Mouse (Mus musculus) liver, postnatal 0 days (tissue): Measurements from ENCODE around the gene Shroom1. TPM values are rescaled to one million over a fixed set of nuclear protein-coding genes. Genes with fewer than 3 reads are reported as not detected.

Source experiments
- ATAC-seq: fragments of 200-750 bp; cut with Nextera tagmentation; 2 replicates; pipeline ENCODE4 v1.8.0; 2017; ENCODE audit warnings: mild to moderate bottlenecking, moderate library complexity
- DNase-seq: peaks from one replicate; pipeline ENCODE4 v3.0.0-alpha.2; 2016
- H3K27ac ChIP-seq: fragments of 300-500 bp; sonication (generic); 2 replicates; pipeline ENCODE4 v1.5.1; 2014; ENCODE audit warnings: antibody characterized with exemption, moderate library complexity, mild to moderate bottlenecking, low read depth
- H3K27me3 ChIP-seq: fragments of 300-500 bp; sonication (generic); 2 replicates; pipeline ENCODE4 v1.6.1; 2014; ENCODE audit warnings: low read length, control low read depth, mixed read lengths; ENCODE audit not compliant: insufficient read depth
- H3K36me3 ChIP-seq: fragments of 300-500 bp; sonication (generic); replicated peaks from 2 replicates; pipeline ENCODE4 v1.6.1; 2014; ENCODE audit warnings: mild to moderate bottlenecking, control low read depth, low read length, moderate library complexity, mixed read lengths; ENCODE audit not compliant: insufficient read depth
- H3K4me1 ChIP-seq: fragments of 300-500 bp; sonication (generic); 2 replicates; pipeline ENCODE4 v1.6.1; 2014; ENCODE audit warnings: antibody characterized with exemption, mild to moderate bottlenecking, control low read depth; ENCODE audit not compliant: insufficient read depth
- H3K4me2 ChIP-seq: fragments of 300-500 bp; sonication (generic); 2 replicates; pipeline ENCODE4 v1.6.1; 2014; ENCODE audit warnings: low read depth, mild to moderate bottlenecking, low read length, moderate library complexity, mixed read lengths
- H3K4me3 ChIP-seq: fragments of 300-500 bp; sonication (generic); 2 replicates; pipeline ENCODE4 v1.5.1; 2014; ENCODE audit warnings: low read depth, low read length
- H3K9ac ChIP-seq: fragments of 300-500 bp; sonication (generic); replicated peaks from 2 replicates; pipeline ENCODE4 v1.6.1; 2014; ENCODE audit warnings: mild to moderate bottlenecking, moderate library complexity
- H3K9me3 ChIP-seq: fragments of 300-500 bp; sonication (generic); 2 replicates; pipeline ENCODE4 v1.6.1; 2016; ENCODE audit warnings: mild to moderate bottlenecking, control low read depth, low read length, mixed read lengths
- CTCF ChIP-seq: sonication (generic); IDR thresholded peaks from 2 replicates; pipeline ENCODE4 v1.5.1; 2016; ENCODE audit warnings: antibody characterized with exemption, low read depth
- EP300 ChIP-seq: IDR thresholded peaks from 2 replicates; pipeline ENCODE4 v1.6.1; 2016; ENCODE audit warnings: antibody characterized with exemption, low read depth, mild to moderate bottlenecking
- WGBS: fragments of 180-500 bp; shearing (Covaris S2); extraction: QIAGEN DNeasy Blood & Tissue Kit; methylation state at CpG from one replicate; pipeline ENCODE4 v1.1.7; 2014; ENCODE audit not compliant: insufficient replicate concordance; 5-methylcytosine and 5-hydroxymethylcytosine counted together
- polyA plus RNA-seq: library from polyadenylated mRNA; unstranded; fragments of >200 nt; fragmentation: Nextera tagmentation; extraction: Ambion mirVana; gene quantifications from 2 replicates; pipeline ENCODE4 v1.2.1, GENCODE M21; 2015

Shroom1 gene
- polyA plus RNA-seq, 1 experiment from 2014 or later, result 5.5 TPM

DNA sequence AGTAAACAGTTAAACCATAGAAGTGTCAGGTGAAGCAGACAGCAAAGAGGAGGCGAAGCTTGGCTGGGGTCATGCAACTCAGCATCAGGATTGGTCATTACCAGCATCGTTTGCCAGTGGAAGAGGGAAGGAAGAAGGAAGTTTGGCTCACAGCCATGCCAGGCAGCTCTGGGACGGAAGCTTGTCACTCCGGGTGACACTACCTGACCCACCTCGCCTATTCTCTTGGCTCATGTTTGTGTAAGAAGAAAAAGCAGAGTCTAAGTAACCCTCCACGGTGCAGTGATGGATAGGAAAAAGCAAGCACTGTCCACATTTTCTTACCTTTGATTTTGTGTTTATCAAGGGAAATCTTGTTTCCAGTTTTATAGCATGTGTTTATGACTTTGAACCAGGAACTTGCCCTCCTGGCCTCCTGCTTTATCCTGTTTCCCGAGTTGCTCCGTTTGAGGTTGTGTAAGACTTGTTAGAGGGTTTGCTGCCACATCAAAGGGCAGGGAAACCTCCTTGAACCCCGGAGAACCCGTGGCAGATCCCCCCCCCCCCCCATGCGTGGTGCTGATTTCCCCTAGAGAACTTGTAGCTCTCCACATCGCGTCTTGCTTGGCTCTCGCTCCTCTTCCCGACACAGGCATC is 6.8 kb upstream of the Shroom1 start:
- no peak for ATAC-seq
- no peaks in the 10 kb centered on the region for H3K9me3 ChIP-seq

DNA sequence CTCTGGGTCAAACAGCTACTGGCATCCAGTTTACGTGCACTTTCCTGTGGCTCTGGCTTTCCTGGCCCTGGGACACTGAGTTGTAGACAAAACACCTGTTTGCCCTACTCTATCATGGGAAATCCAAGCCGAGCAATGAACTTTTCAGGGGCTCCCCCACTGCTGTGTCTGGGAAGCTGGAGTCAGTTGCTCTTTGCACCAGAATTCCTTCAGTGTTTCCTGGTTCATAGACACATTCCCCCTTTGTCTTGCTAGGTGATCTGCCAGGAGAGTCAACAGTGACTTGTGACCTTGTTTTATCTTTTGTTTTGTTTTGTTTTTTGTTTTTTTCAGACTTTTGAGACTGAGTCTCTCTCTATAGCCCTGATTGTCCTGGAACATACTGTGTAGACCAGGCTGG is 5.6 kb upstream of the Shroom1 start:
- Histone ChIP-seq H3K9ac (no peak overlapping the region), H3K4me1 (peaks cover 22% of the 10 kb centered on the region), H3K4me2 (no peak overlapping the region), H3K36me3 (no peaks in the 10 kb centered on the region), H3K4me3 (no peak overlapping the region), H3K9me3 (no peaks in the 10 kb centered on the region), H3K27ac (peak overlapping the region; percentile 45; the same call in 1 of the 2 replicates), H3K27me3 (no peaks in the 10 kb centered on the region)
- DNase-seq, result no peak
- no peak for ATAC-seq
- WGBS, result 52% methylated on average over 2 of the region's 2 CpGs
- TF ChIP-seq CTCF, result no peak
- TF ChIP-seq EP300, result no peak

More for the DNA sequence above, 6.8 kb upstream of the Shroom1 start:
- Histone ChIP-seq H3K27ac (no peak overlapping the region), H3K9ac (no peak overlapping the region), H3K4me2 (no peak overlapping the region), H3K4me1 (peaks cover 25% of the 10 kb centered on the region), H3K36me3 (no peaks in the 10 kb centered on the region), H3K4me3 (no peak overlapping the region), H3K27me3 (no peaks in the 10 kb centered on the region)
- WGBS, result 20% methylated on average over 15 of the region's 15 CpGs
- TF ChIP-seq CTCF (no peak), EP300 (no peak)
- DNase-seq, result no peak

DNA sequence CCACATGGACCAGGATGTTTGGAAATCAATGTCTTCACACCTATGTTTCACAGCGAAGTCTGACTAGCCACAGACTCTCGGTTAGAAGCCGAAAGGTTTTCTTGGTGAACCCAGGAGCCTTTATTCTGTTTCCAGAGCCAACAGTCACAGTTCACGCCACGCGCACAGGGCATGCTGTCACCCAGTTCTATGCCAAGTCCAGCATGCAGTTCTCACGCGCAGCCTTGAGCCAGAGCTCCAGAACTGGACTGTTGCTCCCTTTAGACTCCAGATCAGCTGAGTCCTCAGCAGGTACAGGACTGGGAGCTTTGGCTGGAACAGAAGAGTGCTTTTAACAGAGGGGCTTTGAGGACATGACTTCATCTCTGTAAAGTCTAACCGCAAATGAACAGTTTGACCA is 4.6 kb upstream of the Shroom1 start:
- H3K36me3 ChIP-seq, result no peaks in the 10 kb centered on the region
- H3K9ac ChIP-seq, result no peak overlapping the region
- TF ChIP-seq EP300 (no peak), CTCF (no peak)
- H3K27me3 ChIP-seq, result peaks cover 6% of the 10 kb centered on the region
- peaks cover 22% of the 10 kb centered on the region for H3K4me1 ChIP-seq
- WGBS, result 88% methylated on average over 9 of the region's 9 CpGs
- no peak overlapping the region for H3K4me3 ChIP-seq
- DNase-seq (no peak), ATAC-seq (no peak)
- H3K9me3 ChIP-seq, result no peaks in the 10 kb centered on the region
- H3K4me2 ChIP-seq, result no peak overlapping the region
- H3K27ac ChIP-seq, result no peak overlapping the region

DNA sequence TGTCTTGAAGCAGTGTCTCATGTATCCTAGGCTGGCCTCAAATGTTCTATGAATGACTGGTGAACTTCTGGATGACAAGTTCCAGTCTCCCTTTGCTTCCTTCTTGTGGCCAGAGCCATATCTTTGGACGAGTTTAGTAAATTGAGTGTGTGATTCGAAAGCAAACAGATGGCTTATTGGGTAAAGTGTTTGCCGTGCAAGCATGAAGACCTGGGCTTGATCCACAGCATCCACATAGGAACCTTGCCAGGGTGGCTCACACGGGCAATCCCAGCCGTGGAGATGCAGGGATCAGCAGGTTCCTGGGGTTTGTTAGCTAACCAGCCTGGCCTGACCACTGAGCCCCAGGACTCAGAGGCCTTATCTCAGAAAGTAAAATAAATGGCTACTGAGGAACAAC is 4.0 kb upstream of the Shroom1 start:
- no peak for DNase-seq
- TF ChIP-seq EP300, result no peak
- TF ChIP-seq CTCF, result no peak
- no peaks in the 10 kb centered on the region for H3K9me3 ChIP-seq
- no peak overlapping the region for H3K4me2 ChIP-seq
- H3K36me3 ChIP-seq, result no peaks in the 10 kb centered on the region
- ATAC-seq, result no peak
- 73% methylated on average over 5 of the region's 5 CpGs for WGBS
- H3K27me3 ChIP-seq, result peaks cover 13% of the 10 kb centered on the region
- no peak overlapping the region for H3K4me3 ChIP-seq
- H3K27ac ChIP-seq, result no peak overlapping the region
- H3K4me1 ChIP-seq, result peaks cover 22% of the 10 kb centered on the region
- no peak overlapping the region for H3K9ac ChIP-seq

DNA sequence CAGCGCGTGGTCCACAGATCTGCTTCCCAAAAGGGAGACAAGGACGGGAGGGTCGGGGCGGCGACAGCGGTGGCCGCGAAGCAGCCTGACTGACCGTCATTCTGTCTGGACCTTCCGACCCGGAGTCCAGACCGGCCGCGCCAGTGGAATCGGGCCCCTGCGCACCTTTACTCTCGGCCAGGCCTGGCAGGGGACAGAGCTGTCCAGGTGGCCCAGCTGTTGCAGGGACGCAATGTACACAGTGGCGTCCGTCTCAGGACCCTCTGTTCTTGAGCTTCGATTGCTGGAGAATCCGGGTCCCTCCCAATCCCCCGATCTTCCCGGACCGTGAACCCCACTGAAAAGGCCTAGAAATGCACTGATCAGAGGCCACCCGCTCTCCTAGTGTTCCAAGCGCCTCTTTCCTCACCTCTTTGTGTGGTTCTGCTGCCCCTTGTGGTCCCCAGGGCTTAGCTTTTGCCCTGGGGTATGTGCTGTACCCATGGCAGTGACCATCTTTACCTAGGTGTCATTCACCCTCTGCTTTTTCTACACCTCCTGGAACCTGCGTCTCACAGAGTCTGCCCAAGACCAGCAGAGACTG is 458 bp downstream of the Shroom1 start:
- H3K9ac ChIP-seq, result peak overlapping the region; percentile 67
- no peaks in the 10 kb centered on the region for H3K36me3 ChIP-seq
- no peaks in the 10 kb centered on the region for H3K9me3 ChIP-seq
- WGBS, result 15% methylated on average over 29 of the region's 29 CpGs
- ATAC-seq (peak; percentile 67), DNase-seq (peak; percentile 37)
- H3K27me3 ChIP-seq, result peaks cover 16% of the 10 kb centered on the region
- no peak for TF ChIP-seq EP300
- TF ChIP-seq CTCF, result peak; percentile 47
- peak overlapping the region; percentile 89 for H3K27ac ChIP-seq
- peak overlapping the region; percentile 60 for H3K4me3 ChIP-seq
- peak overlapping the region; percentile 80 for H3K4me2 ChIP-seq
- peaks cover 5% of the 10 kb centered on the region; the same call in 1 of the 2 replicates for H3K4me1 ChIP-seq

DNA sequence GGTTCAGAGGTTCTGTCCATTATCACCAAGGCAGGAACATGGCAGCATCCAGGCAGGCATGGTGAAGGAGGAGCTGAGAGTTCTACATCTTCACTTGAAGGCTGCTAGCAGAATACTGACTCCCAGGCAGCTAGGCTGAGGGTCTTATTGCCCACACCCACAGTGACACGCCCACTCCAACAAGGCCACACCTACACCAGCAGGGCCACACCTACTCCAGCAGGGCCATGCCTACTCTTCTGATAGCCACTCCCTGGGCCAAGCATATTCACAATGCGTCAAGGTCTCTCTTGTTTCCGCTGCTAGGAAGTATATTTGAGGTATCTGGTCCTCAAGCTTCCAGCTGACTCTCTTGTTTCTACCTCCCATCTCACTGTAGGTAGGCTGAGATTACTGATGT is 2.0 kb downstream of the Shroom1 start:
- H3K9me3 ChIP-seq, result no peaks in the 10 kb centered on the region
- peaks cover 32% of the 10 kb centered on the region for H3K27me3 ChIP-seq
- H3K4me3 ChIP-seq, result no peak overlapping the region
- no peak overlapping the region for H3K27ac ChIP-seq
- TF ChIP-seq EP300 (no peak), CTCF (no peak)
- no peak overlapping the region for H3K4me2 ChIP-seq
- DNase-seq (no peak), ATAC-seq (no peak)
- H3K36me3 ChIP-seq, result no peaks in the 10 kb centered on the region; the same call in 1 of the 2 replicates
- peaks cover 13% of the 10 kb centered on the region for H3K4me1 ChIP-seq
- no peak overlapping the region for H3K9ac ChIP-seq
- WGBS, result 65% methylated on average over 3 of the region's 3 CpGs
